ENCODE assay signal across 22 mouse cellular contexts in the genomic region with DNA sequence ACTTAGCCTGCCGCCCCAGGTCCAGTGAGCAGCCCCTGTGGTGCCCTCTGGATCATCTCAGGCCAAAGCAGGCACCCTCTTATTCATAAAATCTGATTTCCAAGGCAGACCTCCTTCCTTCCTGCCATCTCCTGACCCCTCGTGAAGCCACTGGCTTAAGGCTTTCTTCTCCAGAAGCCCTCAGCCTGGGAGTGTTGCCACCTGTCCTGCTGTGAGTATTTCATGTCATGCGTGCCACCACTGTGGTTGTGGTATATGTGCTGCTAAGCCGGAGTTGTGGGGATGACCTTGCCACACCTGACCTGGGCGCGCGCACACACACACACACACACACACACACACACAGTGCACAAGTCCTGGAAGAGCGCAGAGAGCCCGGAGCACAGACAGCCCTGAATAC.
DNase-seq lines count a peak whose midpoint lies in the region; ATAC-seq and TF ChIP-seq lines count a peak whose summit lies in the region.
"Had no signal": no experiment of that assay in that cellular context is flagged by ENCODE, and none has a peak within 500 bp of the region (broad histone marks: within the 10 kb centered on the region; RNA-seq: fewer than 3 reads in every experiment).

No protein-coding gene starts in this region.

- no peak overlapping the region for H3K4me2 ChIP-seq in heart, embryonic 12.5 days
- no peak overlapping the region for H3K4me2 ChIP-seq in hindbrain, postnatal 0 days (ENCODE audit: low read depth, low read length)
- H3K4me2 ChIP-seq in neural tube, embryonic 15.5 days = no peak overlapping the region
- H3K4me2 ChIP-seq: embryonic facial prominence, embryonic 15.5 days; intestine, embryonic 15.5 days; liver, embryonic 11.5 days; neural tube, embryonic 12.5 days; stomach, embryonic 15.5 days had no signal

- peak; percentile 9; the same call in 1 of the 2 replicates for ATAC-seq in heart, embryonic 12.5 days (ENCODE audit: insufficient number of reproducible peaks, low FRiP score)
- ATAC-seq in hindbrain, postnatal 0 days = 0 out of 2 replicates have a peak, but pooled peaks have one; percentile 37
- ATAC-seq in neural tube, embryonic 15.5 days (ENCODE audit: low FRiP score) = no peak
- ATAC-seq: activated CD4-positive, CD25-positive, alpha-beta regulatory T cell, adult 4 months; intestine, embryonic 15.5 days; Patski had no signal

- TF ChIP-seq CTCF in hindbrain, postnatal 0 days (IDR thresholded peaks at IDR 0.05; ENCODE audit: low read depth) = no peak

- peaks cover 20% of the 10 kb centered on the region for H3K27me3 ChIP-seq in heart, embryonic 12.5 days (replicated peaks)
- H3K27me3 ChIP-seq in hindbrain, embryonic 10.5 days (ENCODE audit: insufficient read depth, poor library complexity, severe bottlenecking) = peaks cover 2% of the 10 kb centered on the region; the same call in 1 of the 2 replicates
- H3K27me3 ChIP-seq in hindbrain, postnatal 0 days (ENCODE audit: insufficient read depth, low read length) = no peaks in the 10 kb centered on the region
- H3K27me3 ChIP-seq in neural tube, embryonic 15.5 days (replicated peaks) = no peaks in the 10 kb centered on the region
- H3K27me3 ChIP-seq: embryonic facial prominence, embryonic 15.5 days; intestine, embryonic 15.5 days; neural tube, embryonic 12.5 days; stomach, embryonic 15.5 days had no signal

- no peak overlapping the region for H3K9ac ChIP-seq in heart, embryonic 12.5 days
- no peak overlapping the region for H3K9ac ChIP-seq in hindbrain, postnatal 0 days (replicated peaks; ENCODE audit: low read length)
- no peak overlapping the region for H3K9ac ChIP-seq in neural tube, embryonic 15.5 days (replicated peaks)
- H3K9ac ChIP-seq: embryonic facial prominence, embryonic 15.5 days; intestine, embryonic 15.5 days; neural tube, embryonic 12.5 days; stomach, embryonic 15.5 days had no signal

- WGBS in heart, embryonic 12.5 days = 73% methylated on average over 9 of the region's 9 CpGs
- 75% methylated on average over 9 of the region's 9 CpGs for WGBS in hindbrain, embryonic 10.5 days
- 65% methylated on average over 9 of the region's 9 CpGs for WGBS in hindbrain, postnatal 0 days
- 73% methylated on average over 9 of the region's 9 CpGs for WGBS in neural tube, embryonic 15.5 days

- no peak overlapping the region for H3K4me3 ChIP-seq in heart, embryonic 12.5 days
- no peak overlapping the region for H3K4me3 ChIP-seq in hindbrain, embryonic 10.5 days
- no peak overlapping the region for H3K4me3 ChIP-seq in hindbrain, postnatal 0 days (ENCODE audit: low read length)
- H3K4me3 ChIP-seq in neural tube, embryonic 15.5 days (replicated peaks) = no peak overlapping the region
- H3K4me3 ChIP-seq: embryonic facial prominence, embryonic 15.5 days; heart, embryonic 10.5 days; intestine, embryonic 15.5 days; neural tube, embryonic 12.5 days; stomach, embryonic 15.5 days had no signal

- H3K9me3 ChIP-seq in heart, embryonic 12.5 days (replicated peaks) = no peaks in the 10 kb centered on the region
- no peaks in the 10 kb centered on the region for H3K9me3 ChIP-seq in hindbrain, embryonic 10.5 days
- no peaks in the 10 kb centered on the region for H3K9me3 ChIP-seq in hindbrain, postnatal 0 days (ENCODE audit: low read length)
- H3K9me3 ChIP-seq in neural tube, embryonic 15.5 days (replicated peaks) = no peaks in the 10 kb centered on the region
- H3K9me3 ChIP-seq: embryonic facial prominence, embryonic 15.5 days; heart, embryonic 10.5 days; intestine, embryonic 15.5 days; neural tube, embryonic 12.5 days; stomach, embryonic 15.5 days had no signal

- no peak overlapping the region for H3K27ac ChIP-seq in heart, embryonic 12.5 days (ENCODE audit: poor library complexity, severe bottlenecking)
- H3K27ac ChIP-seq in hindbrain, embryonic 10.5 days = peak overlapping the region; percentile 60
- 0 out of 2 replicates have a peak overlapping the region, but pooled peaks have one; percentile 3 for H3K27ac ChIP-seq in hindbrain, postnatal 0 days
- peak overlapping the region; percentile 34 for H3K27ac ChIP-seq in neural tube, embryonic 15.5 days (replicated peaks)
- H3K27ac ChIP-seq: embryonic facial prominence, embryonic 15.5 days; heart, embryonic 10.5 days; intestine, embryonic 15.5 days; neural tube, embryonic 12.5 days; stomach, embryonic 15.5 days had no signal

- DNase-seq in heart, postnatal 4 days = no peak
- DNase-seq in hindbrain, embryonic 10.5 days (ENCODE audit: low spot score) = no peak
- DNase-seq in hindbrain, postnatal 0 days (ENCODE audit: low spot score) = no peak
- DNase-seq in frontal cortex, adult 2 months (ENCODE audit: extremely low spot score in 1 of 2, low spot score in 1 of 2) = no peak
- no peak for DNase-seq in gastrocnemius, adult 8-10 months (ENCODE audit: low spot score in 2 of 2)
- DNase-seq: adrenal gland, postnatal 14 days; cerebellum, adult 11-12 months; heart, postnatal 14 days; layer of hippocampus, postnatal 36 days; lung, adult 2 months; lung, postnatal 4 days; thymus, adult 2 months had no signal

- H3K4me1 ChIP-seq in heart, embryonic 12.5 days (replicated peaks) = peaks cover 1% of the 10 kb centered on the region; the same call in 1 of the 2 replicates
- H3K4me1 ChIP-seq in hindbrain, embryonic 10.5 days (replicated peaks) = peaks cover 40% of the 10 kb centered on the region
- peaks cover 31% of the 10 kb centered on the region for H3K4me1 ChIP-seq in hindbrain, postnatal 0 days (ENCODE audit: insufficient read depth, low read length)
- peaks cover 49% of the 10 kb centered on the region for H3K4me1 ChIP-seq in neural tube, embryonic 15.5 days
- H3K4me1 ChIP-seq: embryonic facial prominence, embryonic 15.5 days; intestine, embryonic 15.5 days; stomach, embryonic 15.5 days had no signal

- H3K36me3 ChIP-seq in heart, embryonic 12.5 days = no peaks in the 10 kb centered on the region
- H3K36me3 ChIP-seq in hindbrain, embryonic 10.5 days = no peaks in the 10 kb centered on the region
- H3K36me3 ChIP-seq in hindbrain, postnatal 0 days (ENCODE audit: insufficient read depth, low read length) = no peaks in the 10 kb centered on the region
- H3K36me3 ChIP-seq in neural tube, embryonic 15.5 days = no peaks in the 10 kb centered on the region
- H3K36me3 ChIP-seq: embryonic facial prominence, embryonic 15.5 days; heart, embryonic 10.5 days; intestine, embryonic 15.5 days; neural tube, embryonic 12.5 days; stomach, embryonic 15.5 days had no signal
